Comparison of ENCODE assay signal across 31 mouse cellular contexts in genomic region chr8:88239277-88239676, GRCm38 (mm10).
"Had no signal": no experiment of that assay in that cellular context is flagged by ENCODE, and none has a peak within 500 bp of the region (broad histone marks: within the 10 kb centered on the region; RNA-seq: fewer than 3 reads in every experiment).

No protein-coding gene starts in this region.

- ATAC-seq: liver, embryonic 12.5 days; liver, postnatal 0 days; lung, postnatal 0 days; midbrain, embryonic 13.5 days; midbrain, embryonic 15.5 days; midbrain, embryonic 16.5 days had no signal

- H3K4me1 ChIP-seq: limb, embryonic 10.5 days; limb, embryonic 12.5 days; limb, embryonic 15.5 days; lung, embryonic 15.5 days; midbrain, embryonic 10.5 days; midbrain, embryonic 12.5 days; midbrain, embryonic 15.5 days; neural tube, embryonic 12.5 days had no signal

- DNase-seq: left cerebral cortex, postnatal 4 days; liver; liver, embryonic 13.5 days; liver, postnatal 0 days; lung, adult 18-20 months; lung, adult 2 months; lung, embryonic 14.5 days; lung, postnatal 10 days; lung, postnatal 14 days; lung, postnatal 36 days; lung, postnatal 4 days; midbrain, embryonic 14.5 days had no signal

- H3K4me3 ChIP-seq: limb, embryonic 10.5 days; limb, embryonic 12.5 days; limb, embryonic 13.5 days; limb, embryonic 15.5 days; liver, embryonic 12.5 days; liver, embryonic 13.5 days; liver, embryonic 15.5 days; lung, embryonic 15.5 days; megakaryocyte, embryonic 14.5 days; midbrain, embryonic 10.5 days; midbrain, embryonic 12.5 days; midbrain, embryonic 13.5 days; midbrain, embryonic 15.5 days; myocyte; neural tube, embryonic 12.5 days; neural tube, embryonic 13.5 days had no signal

- H3K27ac ChIP-seq: limb, embryonic 10.5 days; limb, embryonic 12.5 days; limb, embryonic 13.5 days; limb, embryonic 15.5 days; liver, embryonic 12.5 days; liver, embryonic 13.5 days; liver, embryonic 14.5 days; liver, embryonic 15.5 days; lung, embryonic 15.5 days; macrophage; midbrain, embryonic 10.5 days; midbrain, embryonic 12.5 days; midbrain, embryonic 13.5 days; midbrain, embryonic 15.5 days; neural tube, embryonic 12.5 days; neural tube, embryonic 13.5 days had no signal

- H3K27me3 ChIP-seq: limb, embryonic 12.5 days; limb, embryonic 13.5 days; limb, embryonic 15.5 days; liver, embryonic 12.5 days; liver, embryonic 13.5 days; liver, embryonic 15.5 days; lung, embryonic 15.5 days; megakaryocyte, embryonic 14.5 days; midbrain, embryonic 12.5 days; midbrain, embryonic 13.5 days; midbrain, embryonic 15.5 days; neural tube, embryonic 12.5 days; neural tube, embryonic 13.5 days had no signal
